9 mouse cellular contexts compared by ENCODE assay signal in the genomic region with DNA sequence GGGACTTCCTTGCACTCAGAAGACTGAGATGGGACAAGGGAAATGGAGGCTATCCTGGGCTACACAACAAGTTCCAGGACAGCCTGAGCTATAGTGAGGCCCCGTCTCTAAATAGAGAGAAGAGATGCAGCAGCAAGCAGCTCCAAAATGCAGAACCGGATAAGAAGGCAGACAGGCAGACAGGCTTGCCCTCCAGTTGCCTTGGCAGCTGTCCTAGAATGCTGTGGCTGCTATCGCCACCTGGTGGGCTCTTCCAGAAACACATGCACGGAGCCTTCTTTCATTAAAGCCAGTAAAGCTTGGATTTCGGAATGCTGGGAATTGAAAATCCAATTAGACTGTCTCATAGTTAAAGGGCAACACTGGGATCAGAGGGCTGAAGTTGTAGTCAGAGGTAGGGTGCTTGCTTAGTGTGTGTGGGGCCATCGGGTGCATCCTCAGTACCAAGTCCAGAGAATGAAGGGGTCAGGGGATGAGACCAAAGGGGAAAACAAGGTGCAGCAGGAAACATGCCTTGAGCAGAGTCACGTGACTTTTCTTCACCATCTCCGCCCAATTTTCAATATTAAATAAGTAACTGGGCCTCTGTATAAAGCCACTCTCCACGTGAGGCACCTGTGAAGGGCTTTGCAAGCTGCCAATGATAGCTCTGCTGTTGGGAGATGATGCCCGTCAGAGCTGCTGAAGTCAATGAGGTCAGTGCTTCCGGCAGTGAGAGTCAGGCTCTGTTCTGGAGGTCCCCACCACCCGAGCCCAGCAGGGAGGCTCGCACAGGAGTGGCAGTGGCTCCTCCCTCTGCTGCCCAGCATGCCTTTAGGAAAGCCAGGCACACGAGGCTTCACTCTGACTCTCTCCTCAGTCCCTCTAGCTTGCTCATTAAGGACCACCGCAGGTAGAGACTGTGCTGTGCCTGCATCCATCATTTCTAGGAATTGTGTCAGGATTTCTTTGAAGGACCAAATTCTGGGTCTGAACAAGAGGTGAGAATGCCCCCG.
A peak's percentile ranks its signal among the peaks of the same experiment; 100 is the strongest.
DNase-seq lines count a peak whose midpoint lies in the region; ATAC-seq and TF ChIP-seq lines count a peak whose summit lies in the region.
"Had no signal": no experiment of that assay in that cellular context is flagged by ENCODE, and none has a peak within 500 bp of the region (broad histone marks: within the 10 kb centered on the region; RNA-seq: fewer than 3 reads in every experiment).

No protein-coding gene starts in this region.

- in situ Hi-C loops in CH12.LX (cut with MboI; ENCODE audit: low pct_ligation_motif_present, low pct_unique_long_range_greater_than_20kb, low sequenced_read_pairs), result loop anchor here (10.0 to 25.0 kb wide), 2 partner anchors 148 to 510 kb away; no protein-coding TSS in a partner anchor

- H3K4me1 ChIP-seq in CH12.LX (ENCODE audit: control insufficient read depth in 1 of 2, insufficient read depth in 2 of 2), result no peaks in the 10 kb centered on the region
- peaks cover 10% of the 10 kb centered on the region for H3K4me1 ChIP-seq in forebrain, embryonic 12.5 days
- H3K4me1 ChIP-seq in heart, embryonic 16.5 days (ENCODE audit: control insufficient read depth, insufficient read depth, low read length), result peaks cover 28% of the 10 kb centered on the region
- peaks cover 15% of the 10 kb centered on the region; the same call in 1 of the 2 replicates for H3K4me1 ChIP-seq in liver, embryonic 13.5 days (replicated peaks)
- H3K4me1 ChIP-seq in neural tube, embryonic 12.5 days, result peaks cover 18% of the 10 kb centered on the region
- H3K4me1 ChIP-seq in stomach, embryonic 16.5 days (ENCODE audit: control insufficient read depth, insufficient read depth, low read length), result no peaks in the 10 kb centered on the region

- H3K79me2 ChIP-seq in CH12.LX (replicated peaks; ENCODE audit: control insufficient read depth, extremely low read depth, insufficient read depth, poor library complexity, severe bottlenecking), result no peaks in the 10 kb centered on the region

- no peak for TF ChIP-seq POLR2A in CH12.LX (IDR thresholded peaks at IDR 0.05; ENCODE audit: low read depth, low read length)

- dilution Hi-C loops in CH12.LX (cut with MboI; ENCODE audit: extremely low pct_ligation_motif_present, extremely low pct_unique_long_range_greater_than_20kb, low sequenced_read_pairs), result no loop called here

- H3K27me3 ChIP-seq in CH12.LX (replicated peaks), result peaks cover 59% of the 10 kb centered on the region
- H3K27me3 ChIP-seq in forebrain, embryonic 12.5 days, result peaks cover 22% of the 10 kb centered on the region
- no peaks in the 10 kb centered on the region for H3K27me3 ChIP-seq in heart, embryonic 16.5 days (ENCODE audit: control insufficient read depth, insufficient read depth, low read length)
- H3K27me3 ChIP-seq in liver, embryonic 13.5 days, result peaks cover 10% of the 10 kb centered on the region
- H3K27me3 ChIP-seq in neural tube, embryonic 12.5 days (replicated peaks), result no peaks in the 10 kb centered on the region
- H3K27me3 ChIP-seq in stomach, embryonic 16.5 days (ENCODE audit: control insufficient read depth, insufficient read depth, low read length), result no peaks in the 10 kb centered on the region
- H3K27me3 ChIP-seq: embryonic facial prominence, embryonic 15.5 days had no signal

- 19% methylated on average over 16 of the region's 16 CpGs for WGBS in forebrain, embryonic 12.5 days
- WGBS in heart, embryonic 16.5 days, result 23% methylated on average over 16 of the region's 16 CpGs
- WGBS in liver, embryonic 13.5 days (ENCODE audit: insufficient replicate concordance), result 17% methylated on average over 16 of the region's 16 CpGs
- WGBS in neural tube, embryonic 12.5 days, result 20% methylated on average over 16 of the region's 16 CpGs
- WGBS in stomach, embryonic 16.5 days, result 30% methylated on average over 16 of the region's 16 CpGs

- H3K36me3 ChIP-seq in CH12.LX (replicated peaks in 1 of 2; ENCODE audit: control insufficient read depth in 1 of 2, insufficient read depth in 1 of 2, low read length in 1 of 2), result no peaks in the 10 kb centered on the region
- no peaks in the 10 kb centered on the region for H3K36me3 ChIP-seq in forebrain, embryonic 12.5 days (replicated peaks)
- H3K36me3 ChIP-seq in heart, embryonic 16.5 days (ENCODE audit: control insufficient read depth, insufficient read depth), result no peaks in the 10 kb centered on the region
- no peaks in the 10 kb centered on the region for H3K36me3 ChIP-seq in liver, embryonic 13.5 days
- no peaks in the 10 kb centered on the region for H3K36me3 ChIP-seq in neural tube, embryonic 12.5 days
- no peaks in the 10 kb centered on the region for H3K36me3 ChIP-seq in stomach, embryonic 16.5 days (ENCODE audit: control insufficient read depth, insufficient read depth, low read length)
- H3K36me3 ChIP-seq: embryonic facial prominence, embryonic 15.5 days had no signal

- peak; percentile 63 for ATAC-seq in forebrain, embryonic 12.5 days (ENCODE audit: low FRiP score)
- 0 out of 2 replicates have a peak, but pooled peaks have one; percentile 11 for ATAC-seq in heart, embryonic 16.5 days (replicated peaks; ENCODE audit: extremely low read depth, insufficient read depth, low FRiP score)
- no peak for ATAC-seq in liver, embryonic 13.5 days (ENCODE audit: low read depth)
- peak; percentile 34; the same call in 1 of the 2 replicates for ATAC-seq in neural tube, embryonic 12.5 days (ENCODE audit: low FRiP score, low read depth)
- ATAC-seq in stomach, embryonic 16.5 days (ENCODE audit: insufficient read depth, low FRiP score), result peak; percentile 54; the same call in 1 of the 2 replicates

- H3K4me2 ChIP-seq in CH12.LX (ENCODE audit: insufficient read depth, low read depth, poor library complexity, severe bottlenecking), result no peak overlapping the region
- H3K4me2 ChIP-seq in forebrain, embryonic 12.5 days, result 0 out of 2 replicates have a peak overlapping the region, but pooled peaks have one; percentile 13
- H3K4me2 ChIP-seq in heart, embryonic 16.5 days (ENCODE audit: low read depth, low read length), result no peak overlapping the region
- H3K4me2 ChIP-seq in liver, embryonic 13.5 days, result no peak overlapping the region
- H3K4me2 ChIP-seq in neural tube, embryonic 12.5 days (replicated peaks), result no peak overlapping the region
- no peak overlapping the region for H3K4me2 ChIP-seq in stomach, embryonic 16.5 days (ENCODE audit: low read depth, low read length)
- H3K4me2 ChIP-seq: embryonic facial prominence, embryonic 15.5 days had no signal

- H3K4me3 ChIP-seq in CH12.LX (replicated peaks in 1 of 3; ENCODE audit: low read depth in 2 of 3, low read length in 2 of 3, poor library complexity in 1 of 3), result no peak overlapping the region
- H3K4me3 ChIP-seq in forebrain, embryonic 12.5 days (replicated peaks), result no peak overlapping the region
- no peak overlapping the region for H3K4me3 ChIP-seq in heart, embryonic 16.5 days (ENCODE audit: low read length)
- no peak overlapping the region for H3K4me3 ChIP-seq in liver, embryonic 13.5 days (replicated peaks)
- no peak overlapping the region for H3K4me3 ChIP-seq in neural tube, embryonic 12.5 days
- H3K4me3 ChIP-seq in stomach, embryonic 16.5 days (replicated peaks; ENCODE audit: low read length), result no peak overlapping the region
- H3K4me3 ChIP-seq: embryonic facial prominence, embryonic 15.5 days had no signal

- H3K9me3 ChIP-seq in CH12.LX (replicated peaks; ENCODE audit: low read length), result no peaks in the 10 kb centered on the region
- H3K9me3 ChIP-seq in forebrain, embryonic 12.5 days, result no peaks in the 10 kb centered on the region
- H3K9me3 ChIP-seq in heart, embryonic 16.5 days (replicated peaks; ENCODE audit: control insufficient read depth, low read length), result no peaks in the 10 kb centered on the region
- no peaks in the 10 kb centered on the region for H3K9me3 ChIP-seq in liver, embryonic 13.5 days (replicated peaks)
- H3K9me3 ChIP-seq in neural tube, embryonic 12.5 days, result no peaks in the 10 kb centered on the region
- no peaks in the 10 kb centered on the region for H3K9me3 ChIP-seq in stomach, embryonic 16.5 days (replicated peaks; ENCODE audit: control insufficient read depth, low read length)
- H3K9me3 ChIP-seq: embryonic facial prominence, embryonic 15.5 days had no signal

- no peak overlapping the region for H3K27ac ChIP-seq in CH12.LX (ENCODE audit: insufficient read depth, low read depth)
- H3K27ac ChIP-seq in forebrain, embryonic 12.5 days, result no peak overlapping the region
- H3K27ac ChIP-seq in heart, embryonic 16.5 days (ENCODE audit: low read length), result no peak overlapping the region
- no peak overlapping the region for H3K27ac ChIP-seq in liver, embryonic 13.5 days
- no peak overlapping the region for H3K27ac ChIP-seq in neural tube, embryonic 12.5 days
- H3K27ac ChIP-seq in stomach, embryonic 16.5 days (ENCODE audit: low read length), result no peak overlapping the region
- H3K27ac ChIP-seq: embryonic facial prominence, embryonic 15.5 days had no signal

- TF ChIP-seq CTCF in CH12.LX (conservative IDR thresholded peaks at IDR 0.05 in 1 of 2, IDR thresholded peaks at IDR 0.05 in 1 of 2; ENCODE audit: low read depth in 2 of 2, low read length in 2 of 2), result peak; percentile 42 to 74; a peak in 3 of 4 replicates

- peak; percentile 30 for DNase-seq in CH12.LX (ENCODE audit: extremely low read depth)
- DNase-seq in c-Kit-positive CD71-positive TER-119-positive erythroid progenitor cells, embryonic 14.5 days (ENCODE audit: low spot score), result peak; percentile 45
- DNase-seq in kidney, postnatal 10 days, result peak; percentile 88
- peak; percentile 23 for DNase-seq in liver, embryonic 13.5 days

- TF ChIP-seq EP300 in CH12.LX (IDR thresholded peaks at IDR 0.05; ENCODE audit: low read length), result no peak

- peak; percentile 61 for TF ChIP-seq RAD21 in CH12.LX (IDR thresholded peaks at IDR 0.05; ENCODE audit: low read depth, low read length)

- H3K9ac ChIP-seq in CH12.LX (ENCODE audit: insufficient read depth, low read depth), result no peak overlapping the region
- no peak overlapping the region for H3K9ac ChIP-seq in forebrain, embryonic 12.5 days
- H3K9ac ChIP-seq in heart, embryonic 16.5 days (ENCODE audit: low read length), result no peak overlapping the region
- H3K9ac ChIP-seq in liver, embryonic 13.5 days, result no peak overlapping the region
- H3K9ac ChIP-seq in neural tube, embryonic 12.5 days, result no peak overlapping the region
- no peak overlapping the region for H3K9ac ChIP-seq in stomach, embryonic 16.5 days (ENCODE audit: low read length)
- H3K9ac ChIP-seq: embryonic facial prominence, embryonic 15.5 days had no signal

TF ChIP-seq in CH12.LX, 34 proteins besides CTCF, POLR2A, EP300 and RAD21:
- TF ChIP-seq ZMIZ1 (IDR thresholded peaks at IDR 0.05; ENCODE audit: low read depth, low read length), result no peak
- TF ChIP-seq SMC3 (IDR thresholded peaks at IDR 0.05; ENCODE audit: low read depth, low read length), result peak; percentile 75

Comparison
In these comparisons a context has a peak if more than half of its experiments do, and no peak if none do; other contexts are left out.
1. DNase-seq: peak in every context shown above with its lines; median percentile 88 in kidney, postnatal 10 days; 45 in c-Kit-positive CD71-positive TER-119-positive erythroid progenitor cells, embryonic 14.5 days; 30 in CH12.LX; 23 in liver, embryonic 13.5 days.